Mouse (Mus musculus): Measurements from ENCODE around the gene Babam2.

The Babam2 gene

GRCm38 (mm10) chr5:31892631-31893030 is 195.1 kb downstream of the Babam2 start:
- DNase-seq = no peak

GRCm38 (mm10) chr5:31899901-31900300 is 202.4 kb downstream of the Babam2 start:
- DNase-seq = no peak

- no peak for DNase-seq
Observed at GRCm38 (mm10) chr5:31902144-31902543, 204.7 kb downstream of the Babam2 start.

GRCm38 (mm10) chr5:31902891-31903290 is 205.4 kb downstream of the Babam2 start:
- no peak for DNase-seq

DNA sequence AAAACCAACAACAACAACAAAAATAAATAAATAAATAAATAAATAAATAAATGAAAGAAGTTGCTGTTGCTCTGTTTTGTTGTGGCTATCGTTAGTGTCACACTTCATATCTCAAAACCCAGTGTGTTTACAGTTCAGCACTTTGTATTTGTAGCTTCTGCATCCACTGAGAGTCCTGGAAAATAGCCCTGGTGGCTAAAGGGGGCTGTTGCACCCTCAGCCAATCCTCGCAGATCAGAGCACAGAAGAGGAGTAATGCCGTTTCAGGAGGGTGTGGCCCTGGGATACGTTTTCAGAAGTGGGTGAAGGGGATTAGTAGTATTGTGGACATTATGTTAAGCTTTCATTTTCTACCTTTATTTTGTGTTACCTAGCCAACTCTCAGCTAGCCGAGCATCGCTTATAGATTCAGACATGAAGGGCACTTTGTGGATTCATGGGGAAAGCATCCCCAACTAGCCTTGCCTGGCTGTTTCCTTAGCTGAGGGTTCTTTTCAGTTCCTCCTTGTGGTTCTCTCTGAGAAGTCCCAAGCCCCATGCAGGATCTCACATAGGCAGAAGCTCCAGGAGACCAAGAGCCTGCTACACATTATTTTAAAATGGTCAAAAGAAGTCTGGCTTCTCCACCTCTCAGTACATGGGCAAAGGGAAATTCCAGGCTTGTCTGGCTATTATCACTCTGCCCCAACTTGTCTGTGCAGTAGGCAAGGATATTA is 207.6 kb downstream of the Babam2 start:
- no peak for DNase-seq

DNA sequence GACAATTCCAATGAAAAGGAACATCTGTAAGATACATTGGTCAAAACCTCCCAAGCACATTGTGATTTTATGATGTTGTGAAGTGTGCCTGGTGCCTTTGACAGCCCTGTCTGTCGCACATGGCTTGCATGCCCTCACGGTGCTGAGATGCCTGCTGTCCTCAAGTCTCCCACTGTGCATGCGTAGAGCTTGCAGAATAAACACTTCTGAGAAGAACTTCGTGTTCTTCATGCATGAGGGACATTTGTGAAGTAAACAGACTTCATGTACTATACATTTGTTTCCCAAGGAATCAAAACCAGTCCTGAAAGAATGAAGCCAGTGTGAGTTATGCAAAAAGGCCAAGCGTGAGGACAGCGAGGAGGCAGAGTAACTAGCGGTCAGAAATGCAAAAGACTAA is 208.3 kb downstream of the Babam2 start:
- DNase-seq = no peak

GRCm38 (mm10) chr5:31906286-31906951 is 208.9 kb downstream of the Babam2 start:
- no peak for DNase-seq

DNA sequence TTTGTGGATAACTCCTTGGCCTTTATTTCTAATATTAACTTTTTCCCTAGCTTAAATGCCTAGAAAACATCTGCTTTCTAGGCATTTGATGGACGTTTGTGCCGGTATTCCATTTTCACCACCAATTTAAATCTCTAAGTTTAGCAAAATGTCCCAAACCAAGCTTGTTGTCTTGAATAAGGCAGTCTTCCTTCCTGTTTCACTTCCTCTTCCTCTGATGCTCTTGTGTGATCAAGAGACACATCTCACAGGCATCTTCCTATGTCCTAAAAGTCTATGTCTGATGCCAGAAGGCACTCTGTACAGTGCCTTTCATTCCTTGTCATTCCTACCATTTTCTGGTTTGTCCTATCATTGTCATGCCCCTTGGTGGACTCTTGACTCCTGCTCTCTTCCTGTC is 210.5 kb downstream of the Babam2 start:
- DNase-seq = no peak

GRCm38 (mm10) chr5:31908818-31909217 is 211.3 kb downstream of the Babam2 start:
- no peak for DNase-seq

GRCm38 (mm10) chr5:31916241-31916640 is 218.8 kb downstream of the Babam2 start:
- DNase-seq = no peak

DNA sequence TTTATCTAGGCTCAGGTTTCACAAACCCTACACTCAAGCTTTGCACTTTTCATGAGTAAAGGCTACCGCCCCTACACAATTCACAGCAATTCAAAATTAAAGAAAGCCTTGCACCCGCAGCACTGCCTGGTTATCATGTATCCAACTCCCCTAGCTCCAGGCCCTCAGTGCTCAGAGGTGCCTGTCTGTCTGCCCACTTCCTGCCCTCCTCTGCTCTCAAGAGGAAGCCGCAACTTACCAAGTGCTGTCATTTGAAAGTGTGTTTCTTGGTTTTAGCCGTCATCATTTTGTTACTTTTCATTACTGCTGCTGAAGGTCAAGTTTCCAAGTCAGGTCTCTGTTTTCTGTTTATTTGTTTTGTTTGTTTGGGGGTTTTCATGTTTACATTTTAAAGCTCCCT is 221.1 kb downstream of the Babam2 start:
- DNase-seq = no peak

DNA sequence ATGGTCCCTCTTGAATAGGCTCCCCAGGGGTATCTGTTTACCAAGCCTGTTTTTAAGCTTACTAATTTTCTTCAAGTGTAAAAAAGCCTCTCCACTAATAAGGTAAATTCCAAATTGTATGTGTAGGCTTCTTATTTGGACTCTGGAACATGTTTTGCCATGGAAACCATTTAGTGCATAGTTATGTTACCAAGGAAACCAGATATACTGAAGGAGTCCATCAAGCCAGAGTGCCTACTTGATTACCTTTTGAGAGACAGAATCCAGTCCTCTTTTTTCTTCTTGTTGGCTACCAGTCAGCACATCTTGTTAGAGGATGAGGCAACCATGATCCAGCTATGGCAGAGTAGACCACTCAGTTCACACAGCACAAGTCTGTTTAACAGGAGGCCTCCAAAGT is 222.6 kb downstream of the Babam2 start:
- DNase-seq = no peak

DNA sequence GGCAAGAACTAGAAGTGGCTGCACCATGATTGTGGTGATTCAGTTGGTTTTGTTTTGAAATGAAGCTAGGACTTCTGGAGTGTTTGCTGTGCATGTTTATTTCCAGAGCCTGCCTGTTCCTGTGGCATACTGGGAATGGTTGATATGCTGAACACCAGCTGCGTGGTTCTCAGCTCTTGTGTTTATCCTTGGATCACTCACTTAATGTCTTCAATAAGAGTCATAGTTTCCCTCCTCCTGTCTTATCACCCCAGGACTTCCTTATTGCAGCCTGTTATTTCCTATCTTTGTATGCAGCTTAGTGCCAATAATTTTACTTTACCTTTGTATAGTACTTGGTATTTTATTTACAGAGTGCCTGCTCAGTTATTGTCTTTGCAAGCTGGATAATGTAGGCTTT is 223.4 kb downstream of the Babam2 start:
- DNase-seq = no peak

- no peak for DNase-seq
Observed at GRCm38 (mm10) chr5:31924075-31924474, 226.6 kb downstream of the Babam2 start.

DNA sequence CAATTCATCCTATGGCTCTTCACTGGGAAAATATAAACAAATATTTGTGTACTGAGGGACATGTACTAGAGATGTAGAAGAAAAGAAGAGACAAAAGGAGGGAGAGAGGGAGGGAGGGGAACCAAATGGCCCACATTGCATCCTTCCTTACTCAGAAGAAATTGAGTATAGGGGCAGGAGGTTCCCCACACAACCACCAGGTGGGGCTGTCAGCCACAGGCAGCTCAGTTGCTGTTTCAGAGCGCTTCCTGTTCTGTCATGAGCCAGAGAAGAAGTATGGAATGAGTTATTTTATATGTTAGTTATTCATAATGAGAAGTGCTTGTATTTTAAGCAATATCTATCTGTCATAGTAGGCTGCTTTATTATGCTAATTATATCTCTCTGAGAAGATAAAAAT is 229.1 kb downstream of the Babam2 start:
- DNase-seq = no peak

- DNase-seq = no peak
Observed at GRCm38 (mm10) chr5:31929007-31929406, 231.5 kb downstream of the Babam2 start.

DNA sequence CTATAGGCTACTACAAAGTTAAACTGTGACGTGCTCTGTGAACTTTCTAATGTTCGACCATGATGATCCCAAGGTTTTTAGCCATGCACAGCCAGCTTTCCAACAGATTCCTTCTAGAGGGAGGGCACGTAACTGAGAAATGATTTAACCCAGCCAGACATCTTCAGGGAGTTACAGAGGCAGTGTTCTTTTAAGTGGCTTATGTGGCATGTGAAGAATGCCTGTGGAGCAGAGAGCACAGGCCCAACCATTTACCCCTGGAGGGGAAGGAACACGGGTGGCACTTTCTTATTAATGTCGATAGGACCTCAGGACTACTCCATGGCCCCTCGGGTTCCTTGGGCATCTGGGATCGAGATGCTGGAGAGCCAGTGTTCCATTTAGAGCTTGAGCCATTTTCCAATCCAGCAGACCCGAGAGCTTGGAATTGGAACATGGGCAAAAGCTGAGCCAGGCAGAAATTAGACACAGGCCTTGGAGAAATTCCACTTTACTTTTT is 233.7 kb downstream of the Babam2 start:
- DNase-seq = no peak

- DNase-seq = no peak
Observed at GRCm38 (mm10) chr5:31931637-31932036, 234.2 kb downstream of the Babam2 start.

DNA sequence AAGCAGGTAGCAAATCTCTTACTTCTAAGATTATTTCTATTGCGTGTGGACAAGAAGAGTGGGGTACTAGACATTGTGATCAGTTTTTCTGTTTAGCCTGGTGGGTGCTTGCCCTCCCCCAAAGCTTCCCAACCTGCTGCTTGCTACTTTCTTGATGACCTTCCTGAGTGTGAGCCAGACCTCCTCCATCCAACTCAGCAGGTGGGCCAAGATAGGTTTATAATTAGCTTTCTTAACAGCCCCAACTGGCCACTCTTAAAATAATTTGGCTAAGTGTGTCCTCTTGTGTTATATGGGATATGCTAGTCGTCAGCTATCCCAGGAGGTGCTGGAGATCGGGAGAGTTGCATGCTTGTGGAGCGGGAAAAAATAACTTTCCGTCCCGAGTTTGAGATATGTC is 235.8 kb downstream of the Babam2 start:
- DNase-seq = no peak

DNA sequence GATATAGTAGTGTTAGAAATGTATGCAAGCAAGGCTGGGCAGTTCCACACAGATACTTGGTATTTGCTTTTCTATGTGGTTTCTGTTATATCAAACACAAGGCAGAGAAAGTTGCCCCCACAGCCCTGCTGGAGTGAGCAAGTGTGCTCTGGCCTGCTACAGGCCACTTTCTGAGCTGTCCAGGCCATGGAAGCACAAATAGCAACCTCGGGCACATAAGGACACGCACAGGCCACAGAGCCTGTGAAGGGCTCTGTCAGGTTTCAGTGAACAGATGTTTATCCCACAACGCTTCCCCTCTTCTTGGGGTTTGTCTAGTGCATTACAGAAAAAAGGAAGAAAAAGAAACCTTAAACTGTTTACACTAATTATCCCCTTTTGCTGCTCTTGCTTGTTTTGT is 236.9 kb downstream of the Babam2 start:
- DNase-seq = no peak

DNA sequence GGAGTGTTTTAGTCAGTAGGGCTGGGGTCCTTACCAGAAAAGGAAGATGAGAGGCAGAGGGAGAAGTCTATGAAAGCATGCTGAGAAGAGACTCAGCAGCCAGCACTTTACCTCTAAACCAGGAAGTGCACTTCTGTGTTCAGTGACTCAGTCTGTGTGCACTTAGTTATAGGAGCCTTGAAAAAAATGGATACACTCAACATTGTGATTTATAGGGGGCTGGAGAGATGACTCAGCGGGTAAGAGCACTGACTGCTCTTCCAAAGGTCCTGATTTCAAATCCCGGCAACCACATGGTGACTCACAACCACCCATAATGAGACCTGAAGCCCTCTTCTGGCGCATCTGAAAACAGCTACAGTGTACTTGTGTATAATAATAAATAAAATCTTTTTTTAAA is 238.5 kb downstream of the Babam2 start:
- DNase-seq = no peak

DNA sequence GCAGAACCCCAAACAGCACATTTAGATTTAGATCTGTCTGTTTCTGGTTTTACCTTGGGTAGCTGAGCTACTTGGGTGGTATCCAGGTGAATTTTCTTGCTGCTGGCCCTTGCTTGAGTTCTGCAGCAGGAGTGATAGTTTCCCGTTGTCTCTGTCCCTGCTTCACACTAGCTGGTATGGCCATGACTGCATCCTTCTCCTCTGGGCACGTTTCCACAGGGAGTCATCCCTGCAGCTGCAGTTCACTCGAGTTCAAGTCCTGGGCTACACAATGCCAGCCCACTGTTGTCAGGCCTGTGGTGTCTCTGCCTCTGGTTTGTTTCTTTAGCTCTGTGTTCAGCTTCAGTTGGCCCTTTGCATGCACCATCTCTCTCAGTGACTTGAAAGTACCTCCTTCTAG is 239.0 kb downstream of the Babam2 start:
- DNase-seq = no peak

- DNase-seq = no peak
Observed at GRCm38 (mm10) chr5:31940876-31941275, 243.4 kb downstream of the Babam2 start.

DNA sequence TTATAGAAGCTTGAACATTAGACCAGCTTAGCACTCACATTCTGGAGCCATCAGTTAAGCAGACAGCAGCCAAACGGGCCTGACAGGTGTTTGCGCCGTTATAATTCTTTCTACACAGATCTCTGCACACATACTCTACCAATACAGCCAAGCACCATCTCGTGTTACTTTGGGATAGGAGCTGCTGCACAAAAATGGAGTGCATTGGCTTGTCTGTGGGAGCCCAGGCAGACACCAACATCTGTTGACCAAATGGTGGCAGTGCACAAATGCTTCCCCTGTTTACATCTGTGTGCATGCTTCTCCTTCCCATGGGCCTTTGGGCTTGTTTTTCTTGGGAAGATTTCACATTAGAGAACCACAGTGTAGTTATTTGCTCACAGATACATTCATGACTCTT is 249.7 kb downstream of the Babam2 start:
- DNase-seq = peak; percentile 43

GRCm38 (mm10) chr5:31949389-31949788 is 251.9 kb downstream of the Babam2 start:
- DNase-seq = no peak
